Mouse (Mus musculus): Measurements from ENCODE around the gene Sgms1. TPM values are rescaled to one million over a fixed set of nuclear protein-coding genes. Genes with fewer than 3 reads are reported as not detected.
"Not testable (repeated sequence)": the region's sequence is repeated elsewhere in the genome, so short reads cannot be mapped to it uniquely, and the experiment has no call there.

Sgms1 gene
- total RNA-seq, 2 experiments from 2014 or later = 53.6 to 64.1 TPM

GRCm38 (mm10) chr19:32381511-32381961, 8.0 kb downstream of the Sgms1 start:
- DNase-seq = no peak

- DNase-seq = no peak
These were observed 8.8 kb downstream of the Sgms1 start for GRCm38 (mm10) chr19:32380748-32381147.

GRCm38 (mm10) chr19:32379239-32379920, 10.1 kb downstream of the Sgms1 start:
- no peak for DNase-seq

- DNase-seq = no peak
These were observed 10.9 kb downstream of the Sgms1 start for GRCm38 (mm10) chr19:32378581-32378980.

- no peak for DNase-seq
These were observed 11.7 kb downstream of the Sgms1 start for GRCm38 (mm10) chr19:32377701-32378325.

GRCm38 (mm10) chr19:32376886-32377535, 12.5 kb downstream of the Sgms1 start:
- no peak for DNase-seq

- no peak for DNase-seq
These were observed 13.5 kb downstream of the Sgms1 start for GRCm38 (mm10) chr19:32376054-32376453.

- no peak for DNase-seq
These were observed 14.0 kb downstream of the Sgms1 start for GRCm38 (mm10) chr19:32375473-32375985.

GRCm38 (mm10) chr19:32374751-32375150, 14.8 kb downstream of the Sgms1 start:
- DNase-seq = no peak

- DNase-seq = no peak
These were observed 15.5 kb downstream of the Sgms1 start for GRCm38 (mm10) chr19:32373865-32374655.

GRCm38 (mm10) chr19:32372373-32372772, 17.1 kb downstream of the Sgms1 start:
- no peak for DNase-seq

GRCm38 (mm10) chr19:32367333-32367732, 22.2 kb downstream of the Sgms1 start:
- DNase-seq = no peak

- no peak for DNase-seq
These were observed 23.1 kb downstream of the Sgms1 start for GRCm38 (mm10) chr19:32366406-32366805.

- DNase-seq = no peak
These were observed 24.4 kb downstream of the Sgms1 start for GRCm38 (mm10) chr19:32365111-32365510.

- DNase-seq = no peak
These were observed 25.9 kb downstream of the Sgms1 start for GRCm38 (mm10) chr19:32363587-32363986.

- no peak for DNase-seq
These were observed 27.0 kb downstream of the Sgms1 start for GRCm38 (mm10) chr19:32362520-32362919.

GRCm38 (mm10) chr19:32360989-32361698, 28.4 kb downstream of the Sgms1 start:
- no peak for DNase-seq

GRCm38 (mm10) chr19:32360546-32360945, 29.0 kb downstream of the Sgms1 start:
- no peak for DNase-seq

GRCm38 (mm10) chr19:32358699-32359517, 30.6 kb downstream of the Sgms1 start:
- no peak for DNase-seq

GRCm38 (mm10) chr19:32358011-32358410, 31.5 kb downstream of the Sgms1 start:
- not testable (repeated sequence) for DNase-seq

- DNase-seq = no peak
These were observed 33.3 kb downstream of the Sgms1 start for GRCm38 (mm10) chr19:32356166-32356565.

Data from layer of hippocampus, postnatal 36 days (tissue).